Mouse (Mus musculus): ENCODE results near the gene Adora1. TPM values are rescaled to one million over a fixed set of nuclear protein-coding genes. Genes with fewer than 3 reads are reported as not detected.

Gene Adora1
- polyA plus RNA-seq, 1 experiment = 13.5 TPM

DNA sequence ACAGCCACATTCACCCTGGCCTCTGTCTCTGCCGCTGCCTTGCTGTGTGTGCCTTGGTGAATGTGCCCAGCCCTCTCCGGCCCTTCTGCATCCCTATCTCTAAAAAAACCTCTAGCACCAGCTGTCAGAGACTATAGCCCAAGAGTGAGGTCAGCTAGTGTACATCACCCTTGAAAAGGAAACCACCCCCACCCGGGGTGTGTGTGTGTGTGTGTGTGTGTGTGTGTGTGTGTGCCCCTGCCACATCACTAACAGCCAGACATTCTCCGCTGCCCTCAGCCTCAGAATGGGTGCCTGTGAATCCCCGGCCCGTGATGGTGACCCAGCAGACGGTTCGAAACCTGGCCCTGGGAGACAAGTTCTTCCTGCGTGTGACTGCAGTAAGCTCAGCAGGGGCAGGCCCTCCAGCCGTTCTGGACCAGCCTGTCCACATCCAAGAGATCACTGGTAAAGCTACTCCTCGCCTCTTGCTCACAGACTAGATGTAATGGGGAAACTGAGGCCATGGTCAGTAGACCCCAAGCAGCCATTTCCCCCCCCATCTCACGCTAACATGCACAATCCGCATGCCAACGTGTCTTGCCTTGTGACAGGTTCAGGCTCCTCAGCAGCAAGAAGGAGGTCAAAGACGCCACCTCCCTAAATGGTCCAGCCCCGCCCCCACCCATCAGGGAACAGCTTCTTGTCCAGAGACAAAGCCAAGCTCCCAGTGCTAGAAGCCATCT lies 40.8 kb downstream of the Adora1 start:
- Histone ChIP-seq H3K4me3 (ENCODE audit: insufficient read depth, low read depth, low read length) (no peak overlapping the region), H3K36me3 (ENCODE audit: control insufficient read depth, insufficient read depth, low read length) (no peaks in the 10 kb centered on the region), H3K27me3 (replicated peaks; ENCODE audit: control insufficient read depth, insufficient read depth, low read length) (no peaks in the 10 kb centered on the region), H3K4me1 (ENCODE audit: control insufficient read depth, insufficient read depth, low read length) (no peaks in the 10 kb centered on the region), H3K27ac (ENCODE audit: insufficient read depth, low read depth, low read length) (no peak overlapping the region)
- WGBS = 75% methylated on average over 16 of the region's 16 CpGs
- no peak for DNase-seq
- TF ChIP-seq CTCF (conservative IDR thresholded peaks at IDR 0.05; ENCODE audit: insufficient read depth, insufficient read length, low read depth, low read length) = no peak
- TF ChIP-seq POLR2A (IDR thresholded peaks at IDR 0.05; ENCODE audit: low read depth, low read length) = no peak

DNA sequence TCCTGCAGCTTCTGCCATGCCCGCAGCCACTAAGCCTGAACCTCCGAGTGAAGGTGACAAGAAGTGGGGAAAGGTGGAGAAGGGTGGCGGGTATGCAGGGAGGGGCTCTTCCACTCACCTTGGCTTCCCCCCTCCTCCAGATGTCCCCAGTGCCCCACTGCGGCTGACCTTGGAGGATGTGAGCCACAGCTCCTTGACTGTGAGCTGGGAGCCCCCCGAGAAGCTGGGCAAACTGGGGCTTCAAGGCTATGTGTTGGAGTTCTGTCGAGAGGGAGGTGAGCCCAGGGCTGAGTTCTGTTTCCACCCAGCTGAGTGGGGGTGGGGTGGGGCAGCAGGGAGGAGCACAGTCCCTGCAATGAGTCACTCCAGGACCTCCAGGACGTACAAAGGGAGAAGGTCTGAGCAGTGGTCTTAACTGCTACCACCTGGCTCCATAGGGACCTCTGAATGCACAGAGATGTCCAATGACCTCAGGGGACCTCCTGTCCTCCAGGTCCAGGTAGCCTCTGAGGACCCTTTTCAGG lies 41.5 kb downstream of the Adora1 start:
- Histone ChIP-seq H3K27ac (ENCODE audit: insufficient read depth, low read depth, low read length) (no peak overlapping the region), H3K27me3 (replicated peaks; ENCODE audit: control insufficient read depth, insufficient read depth, low read length) (no peaks in the 10 kb centered on the region), H3K4me3 (ENCODE audit: insufficient read depth, low read depth, low read length) (no peak overlapping the region), H3K36me3 (ENCODE audit: control insufficient read depth, insufficient read depth, low read length) (no peaks in the 10 kb centered on the region), H3K4me1 (ENCODE audit: control insufficient read depth, insufficient read depth, low read length) (no peaks in the 10 kb centered on the region)
- 58% methylated on average over 7 of the region's 7 CpGs for WGBS
- TF ChIP-seq POLR2A (IDR thresholded peaks at IDR 0.05; ENCODE audit: low read depth, low read length) (no peak), CTCF (conservative IDR thresholded peaks at IDR 0.05; ENCODE audit: insufficient read depth, insufficient read length, low read depth, low read length) (no peak)
- no peak for DNase-seq

DNA sequence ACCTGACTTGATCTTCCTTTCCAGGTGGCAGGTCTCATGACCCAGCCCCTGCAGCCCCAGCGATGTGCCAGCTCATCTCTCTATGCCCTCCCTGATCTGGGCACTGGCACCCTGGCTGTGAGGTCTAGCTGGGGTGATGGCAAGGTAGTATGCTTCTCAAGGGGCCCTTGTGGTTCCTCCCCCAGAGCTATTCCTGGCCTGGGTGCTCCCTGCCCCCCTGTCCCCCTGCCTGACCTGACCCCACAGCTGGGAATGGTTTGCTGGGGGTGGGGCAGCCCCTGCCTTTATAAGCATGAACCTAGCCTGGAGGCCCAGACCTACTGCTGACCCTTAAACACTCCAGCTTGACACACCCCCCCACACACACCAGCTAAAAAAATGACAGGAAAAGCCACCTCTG lies 42.1 kb downstream of the Adora1 start, which contains the start of gene Mybph:
Gene Mybph, plus strand, starts transcription at position 323 of the 400 bp plus-strand sequence.
- Histone ChIP-seq H3K27ac (ENCODE audit: insufficient read depth, low read depth, low read length) (no peak within 1 kb of the TSS), H3K36me3 (ENCODE audit: control insufficient read depth, insufficient read depth, low read length) (no peaks in the 10 kb centered on the region), H3K27me3 (replicated peaks; ENCODE audit: control insufficient read depth, insufficient read depth, low read length) (no peaks in the 10 kb centered on the region), H3K4me1 (ENCODE audit: control insufficient read depth, insufficient read depth, low read length) (no peaks in the 10 kb centered on the region), H3K4me3 (ENCODE audit: insufficient read depth, low read depth, low read length) (no peak within 1 kb of the TSS)
- DNase-seq = no peak
- TF ChIP-seq CTCF (conservative IDR thresholded peaks at IDR 0.05; ENCODE audit: insufficient read depth, insufficient read length, low read depth, low read length) (no peak), POLR2A (IDR thresholded peaks at IDR 0.05; ENCODE audit: low read depth, low read length) (no peak)
- 80% methylated on average over 1 of the region's 1 CpGs for WGBS

GRCm38 (mm10) chr1:134192024-134192423 lies 43.2 kb downstream of the Adora1 start:
- TF ChIP-seq CTCF (conservative IDR thresholded peaks at IDR 0.05; ENCODE audit: insufficient read depth, insufficient read length, low read depth, low read length) (no peak), POLR2A (IDR thresholded peaks at IDR 0.05; ENCODE audit: low read depth, low read length) (no peak)
- WGBS = 63% methylated on average over 4 of the region's 4 CpGs
- Histone ChIP-seq H3K4me1 (ENCODE audit: control insufficient read depth, insufficient read depth, low read length) (no peaks in the 10 kb centered on the region), H3K27ac (ENCODE audit: insufficient read depth, low read depth, low read length) (no peak overlapping the region), H3K36me3 (ENCODE audit: control insufficient read depth, insufficient read depth, low read length) (no peaks in the 10 kb centered on the region), H3K4me3 (ENCODE audit: insufficient read depth, low read depth, low read length) (no peak overlapping the region), H3K27me3 (replicated peaks; ENCODE audit: control insufficient read depth, insufficient read depth, low read length) (no peaks in the 10 kb centered on the region)
- DNase-seq = no peak

DNA sequence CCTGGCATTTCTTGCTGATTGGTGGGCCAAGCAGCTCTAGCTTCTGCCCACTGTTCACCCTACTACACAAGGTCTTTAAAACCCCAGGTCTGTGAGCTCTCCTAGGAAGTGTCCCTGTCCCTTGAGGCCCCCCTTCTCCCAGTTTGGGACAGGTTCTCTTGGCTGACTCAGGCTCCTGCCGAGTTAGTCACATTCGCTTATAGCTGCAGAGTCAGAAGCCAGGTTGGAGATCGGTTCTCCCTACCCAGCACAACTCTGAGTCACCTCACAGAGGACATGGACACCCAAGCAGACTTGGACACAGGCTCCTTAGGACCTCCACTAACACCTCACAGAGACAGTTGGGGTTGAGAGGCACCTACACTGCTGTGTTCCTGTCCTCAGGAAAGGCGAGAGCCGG lies 44.0 kb downstream of the Adora1 start:
- WGBS = 78% methylated on average over 5 of the region's 5 CpGs

GRCm38 (mm10) chr1:134188989-134189729 lies 46.1 kb downstream of the Adora1 start:
- Histone ChIP-seq H3K27me3 (replicated peaks; ENCODE audit: control insufficient read depth, insufficient read depth, low read length) (no peaks in the 10 kb centered on the region), H3K4me1 (ENCODE audit: control insufficient read depth, insufficient read depth, low read length) (no peaks in the 10 kb centered on the region), H3K27ac (ENCODE audit: insufficient read depth, low read depth, low read length) (no peak overlapping the region), H3K36me3 (ENCODE audit: control insufficient read depth, insufficient read depth, low read length) (no peaks in the 10 kb centered on the region), H3K4me3 (ENCODE audit: insufficient read depth, low read depth, low read length) (no peak overlapping the region)
- TF ChIP-seq CTCF (conservative IDR thresholded peaks at IDR 0.05; ENCODE audit: insufficient read depth, insufficient read length, low read depth, low read length) (no peak; the same call in 1 of the 2 replicates), POLR2A (IDR thresholded peaks at IDR 0.05; ENCODE audit: low read depth, low read length) (no peak)
- WGBS = 29% methylated on average over 12 of the region's 12 CpGs
- DNase-seq = no peak

More for the DNA sequence above, 44.0 kb downstream of the Adora1 start:
- H3K4me3 ChIP-seq (ENCODE audit: insufficient read depth, low read depth, low read length) = no peak overlapping the region
- H3K4me1 ChIP-seq (ENCODE audit: control insufficient read depth, insufficient read depth, low read length) = no peaks in the 10 kb centered on the region
- H3K36me3 ChIP-seq (ENCODE audit: control insufficient read depth, insufficient read depth, low read length) = no peaks in the 10 kb centered on the region
- no peak for DNase-seq
- no peak for TF ChIP-seq POLR2A (IDR thresholded peaks at IDR 0.05; ENCODE audit: low read depth, low read length)
- no peak for TF ChIP-seq CTCF (conservative IDR thresholded peaks at IDR 0.05; ENCODE audit: insufficient read depth, insufficient read length, low read depth, low read length)
- H3K27me3 ChIP-seq (replicated peaks; ENCODE audit: control insufficient read depth, insufficient read depth, low read length) = no peaks in the 10 kb centered on the region
- H3K27ac ChIP-seq (ENCODE audit: insufficient read depth, low read depth, low read length) = no peak overlapping the region

- no peak for TF ChIP-seq POLR2A (IDR thresholded peaks at IDR 0.05; ENCODE audit: low read depth, low read length)
- TF ChIP-seq CTCF (conservative IDR thresholded peaks at IDR 0.05; ENCODE audit: insufficient read depth, insufficient read length, low read depth, low read length) = no peak
These were observed 47.0 kb downstream of the Adora1 start for GRCm38 (mm10) chr1:134188217-134188616.

More at GRCm38 (mm10) chr1:134188217-134188616, 47.0 kb downstream of the Adora1 start:
- no peaks in the 10 kb centered on the region for H3K36me3 ChIP-seq (ENCODE audit: control insufficient read depth, insufficient read depth, low read length)
- no peak overlapping the region for H3K4me3 ChIP-seq (ENCODE audit: insufficient read depth, low read depth, low read length)
- DNase-seq = no peak
- no peaks in the 10 kb centered on the region for H3K27me3 ChIP-seq (replicated peaks; ENCODE audit: control insufficient read depth, insufficient read depth, low read length)
- no peak overlapping the region for H3K27ac ChIP-seq (ENCODE audit: insufficient read depth, low read depth, low read length)
- H3K4me1 ChIP-seq (ENCODE audit: control insufficient read depth, insufficient read depth, low read length) = no peaks in the 10 kb centered on the region
- WGBS = 88% methylated on average over 5 of the region's 5 CpGs
